Mouse (Mus musculus): ENCODE measurements around the gene Ptpre.
"Not testable (repeated sequence)": the region's sequence is repeated elsewhere in the genome, so short reads cannot be mapped to it uniquely, and the experiment has no call there.

Ptpre gene

GRCm38 (mm10) chr7:135641698-135642507 is 104.6 kb downstream of the Ptpre start:
- DNase-seq (ENCODE audit: low spot score) = peak; percentile 28

GRCm38 (mm10) chr7:135644452-135644851 is 107.2 kb downstream of the Ptpre start:
- DNase-seq (ENCODE audit: low spot score) = no peak

GRCm38 (mm10) chr7:135646976-135647375 is 109.7 kb downstream of the Ptpre start:
- no peak for DNase-seq (ENCODE audit: low spot score)

- DNase-seq (ENCODE audit: low spot score) = no peak
Observed at GRCm38 (mm10) chr7:135648821-135649220, 111.5 kb downstream of the Ptpre start.

GRCm38 (mm10) chr7:135649306-135649705 is 112.0 kb downstream of the Ptpre start:
- DNase-seq (ENCODE audit: low spot score) = no peak

- DNase-seq (ENCODE audit: low spot score) = peak; percentile 34
Observed at GRCm38 (mm10) chr7:135650061-135650460, 112.8 kb downstream of the Ptpre start.

GRCm38 (mm10) chr7:135651831-135652511 is 114.7 kb downstream of the Ptpre start:
- peak; percentile 59 for DNase-seq (ENCODE audit: low spot score)

GRCm38 (mm10) chr7:135652781-135653180 is 115.5 kb downstream of the Ptpre start:
- no peak for DNase-seq (ENCODE audit: low spot score)

GRCm38 (mm10) chr7:135653601-135654000 is 116.3 kb downstream of the Ptpre start:
- DNase-seq (ENCODE audit: low spot score) = no peak

- no peak for DNase-seq (ENCODE audit: low spot score)
Observed at GRCm38 (mm10) chr7:135654288-135654687, 117.0 kb downstream of the Ptpre start.

- peak; percentile 43 for DNase-seq (ENCODE audit: low spot score)
Observed at GRCm38 (mm10) chr7:135655113-135655512, 117.8 kb downstream of the Ptpre start.

GRCm38 (mm10) chr7:135658150-135658549 is 120.9 kb downstream of the Ptpre start:
- DNase-seq (ENCODE audit: low spot score) = no peak

- DNase-seq (ENCODE audit: low spot score) = peak; percentile 18
Observed at GRCm38 (mm10) chr7:135659314-135659935, 122.1 kb downstream of the Ptpre start.

GRCm38 (mm10) chr7:135660314-135660713 is 123.0 kb downstream of the Ptpre start:
- DNase-seq (ENCODE audit: low spot score) = no peak

- no peak for DNase-seq (ENCODE audit: low spot score)
Observed at GRCm38 (mm10) chr7:135664211-135664610, 126.9 kb downstream of the Ptpre start.

GRCm38 (mm10) chr7:135666314-135666713 is 129.0 kb downstream of the Ptpre start:
- no peak for DNase-seq (ENCODE audit: low spot score)

- peak; percentile 54 for DNase-seq (ENCODE audit: low spot score)
Observed at GRCm38 (mm10) chr7:135668852-135669739, 131.8 kb downstream of the Ptpre start.

GRCm38 (mm10) chr7:135673576-135673975 is 136.3 kb downstream of the Ptpre start:
- DNase-seq (ENCODE audit: low spot score) = no peak

GRCm38 (mm10) chr7:135676722-135677121 is 139.4 kb downstream of the Ptpre start:
- DNase-seq (ENCODE audit: low spot score) = no peak

GRCm38 (mm10) chr7:135680334-135680733 is 143.1 kb downstream of the Ptpre start:
- DNase-seq (ENCODE audit: low spot score) = peak; percentile 55

GRCm38 (mm10) chr7:135684098-135684497 is 146.8 kb downstream of the Ptpre start:
- not testable (repeated sequence) for DNase-seq (ENCODE audit: low spot score)

GRCm38 (mm10) chr7:135684938-135685337 is 147.7 kb downstream of the Ptpre start:
- no peak for DNase-seq (ENCODE audit: low spot score)
